In the genomic region with DNA sequence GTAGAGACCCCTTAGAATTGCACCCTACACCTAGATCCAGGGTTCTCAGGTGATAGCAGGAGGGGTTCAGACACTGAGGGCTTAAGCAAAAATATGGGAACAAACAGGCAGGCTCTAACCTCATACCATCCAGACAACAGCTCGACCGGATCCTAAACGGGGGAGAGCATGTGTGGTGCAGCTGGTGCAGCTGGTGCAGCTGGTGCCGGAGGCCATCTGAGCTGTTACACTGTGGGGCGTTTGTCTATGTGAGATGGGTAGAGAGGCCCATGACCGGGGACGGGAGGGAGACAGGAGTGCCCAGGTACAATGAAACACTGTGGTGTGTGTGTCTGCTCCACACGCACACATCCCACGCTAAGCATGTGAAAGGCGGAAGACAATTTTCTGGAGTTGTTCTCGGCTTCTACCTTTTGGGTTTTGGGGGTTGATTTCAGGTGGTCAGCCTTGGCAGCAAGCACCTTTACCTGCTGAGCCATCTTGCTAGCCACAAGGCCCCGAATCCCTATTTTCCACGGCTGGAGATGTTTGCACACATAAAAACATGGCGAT, we compare ENCODE assay signal across 11 mouse cellular contexts. TPM values are rescaled to one million over a fixed set of nuclear protein-coding genes. Genes with fewer than 3 reads are reported as not detected.
DNase-seq lines count a peak whose midpoint lies in the region; ATAC-seq lines count a peak whose summit lies in the region.
"Had no signal": no experiment of that assay in that cellular context is flagged by ENCODE, and none has a peak within 500 bp of the region (broad histone marks: within the 10 kb centered on the region; RNA-seq: fewer than 3 reads in every experiment).

No protein-coding gene starts in this region.

- H3K4me3 ChIP-seq in neural tube, embryonic 11.5 days (ENCODE audit: low read depth, low read length), result no peak overlapping the region
- no peak overlapping the region for H3K4me3 ChIP-seq in forebrain, embryonic 15.5 days
- no peak overlapping the region for H3K4me3 ChIP-seq in midbrain, embryonic 12.5 days
- no peak overlapping the region for H3K4me3 ChIP-seq in kidney, embryonic 16.5 days (ENCODE audit: low read length)
- H3K4me3 ChIP-seq: limb, embryonic 12.5 days; lung, embryonic 15.5 days had no signal

- ATAC-seq in neural tube, embryonic 11.5 days (ENCODE audit: insufficient read depth, low FRiP score, low TSS enrichment), result peak; percentile 32; the same call in 1 of the 2 replicates
- ATAC-seq in forebrain, embryonic 15.5 days (replicated peaks), result peak; percentile 9; the same call in 1 of the 2 replicates
- no peak for ATAC-seq in midbrain, embryonic 12.5 days (ENCODE audit: low FRiP score, low read depth)
- no peak for ATAC-seq in activated CD4-positive, CD25-positive, alpha-beta regulatory T cell, adult 4 months
- no peak for ATAC-seq in kidney, embryonic 16.5 days (ENCODE audit: low FRiP score, low TSS enrichment)

- 73% methylated on average over 14 of the region's 14 CpGs for WGBS in neural tube, embryonic 11.5 days
- WGBS in forebrain, embryonic 15.5 days, result 71% methylated on average over 14 of the region's 14 CpGs
- 73% methylated on average over 14 of the region's 14 CpGs for WGBS in midbrain, embryonic 12.5 days
- 79% methylated on average over 14 of the region's 14 CpGs for whole genome bisulfite sequencing in kidney, embryonic 16.5 days

- H3K4me2 ChIP-seq in neural tube, embryonic 11.5 days (ENCODE audit: low read depth), result no peak overlapping the region
- H3K4me2 ChIP-seq in forebrain, embryonic 15.5 days (replicated peaks), result no peak overlapping the region
- no peak overlapping the region for H3K4me2 ChIP-seq in midbrain, embryonic 12.5 days (replicated peaks)
- no peak overlapping the region for H3K4me2 ChIP-seq in kidney, embryonic 16.5 days (replicated peaks; ENCODE audit: low read depth, low read length)
- H3K4me2 ChIP-seq: limb, embryonic 12.5 days; lung, embryonic 15.5 days had no signal

- H3K9ac ChIP-seq in neural tube, embryonic 11.5 days (ENCODE audit: low read length), result no peak overlapping the region
- H3K9ac ChIP-seq in forebrain, embryonic 15.5 days (replicated peaks), result no peak overlapping the region
- H3K9ac ChIP-seq in midbrain, embryonic 12.5 days (replicated peaks), result no peak overlapping the region
- no peak overlapping the region for H3K9ac ChIP-seq in kidney, embryonic 16.5 days (replicated peaks; ENCODE audit: low read length)
- H3K9ac ChIP-seq: limb, embryonic 12.5 days; lung, embryonic 15.5 days had no signal

- no peaks in the 10 kb centered on the region for H3K9me3 ChIP-seq in neural tube, embryonic 11.5 days (ENCODE audit: control insufficient read depth, low read length)
- H3K9me3 ChIP-seq in forebrain, embryonic 15.5 days, result no peaks in the 10 kb centered on the region
- H3K9me3 ChIP-seq in midbrain, embryonic 12.5 days, result no peaks in the 10 kb centered on the region
- no peaks in the 10 kb centered on the region for H3K9me3 ChIP-seq in kidney, embryonic 16.5 days (ENCODE audit: low read length)
- H3K9me3 ChIP-seq: limb, embryonic 12.5 days; lung, embryonic 15.5 days had no signal

- no peaks in the 10 kb centered on the region for H3K27me3 ChIP-seq in neural tube, embryonic 11.5 days (ENCODE audit: control insufficient read depth, insufficient read depth, low read length)
- H3K27me3 ChIP-seq in forebrain, embryonic 15.5 days, result no peaks in the 10 kb centered on the region
- H3K27me3 ChIP-seq in midbrain, embryonic 12.5 days, result peaks cover 7% of the 10 kb centered on the region; the same call in 1 of the 2 replicates
- H3K27me3 ChIP-seq in kidney, embryonic 16.5 days (ENCODE audit: insufficient read depth, low read length), result peaks cover 7% of the 10 kb centered on the region

- no peaks in the 10 kb centered on the region for H3K36me3 ChIP-seq in neural tube, embryonic 11.5 days (ENCODE audit: control insufficient read depth, insufficient read depth, low read length)
- no peaks in the 10 kb centered on the region for H3K36me3 ChIP-seq in forebrain, embryonic 15.5 days
- peaks cover 11% of the 10 kb centered on the region; the same call in 1 of the 2 replicates for H3K36me3 ChIP-seq in midbrain, embryonic 12.5 days
- 0 out of 2 replicates have a peak, but pooled peaks cover 2% of the 10 kb centered on the region for H3K36me3 ChIP-seq in kidney, embryonic 16.5 days (ENCODE audit: insufficient read depth, low read length)
- H3K36me3 ChIP-seq: lung, embryonic 15.5 days had no signal

- H3K27ac ChIP-seq in neural tube, embryonic 11.5 days (ENCODE audit: low read depth, low read length), result no peak overlapping the region
- H3K27ac ChIP-seq in forebrain, embryonic 15.5 days (replicated peaks), result no peak overlapping the region
- peak overlapping the region; percentile 39; the same call in 1 of the 2 replicates for H3K27ac ChIP-seq in midbrain, embryonic 12.5 days (replicated peaks)
- H3K27ac ChIP-seq in kidney, embryonic 16.5 days (ENCODE audit: low read length), result no peak overlapping the region
- H3K27ac ChIP-seq: limb, embryonic 12.5 days; lung, embryonic 15.5 days had no signal

- peaks cover 9% of the 10 kb centered on the region for H3K4me1 ChIP-seq in neural tube, embryonic 11.5 days (ENCODE audit: control insufficient read depth, insufficient read depth, low read length)
- peaks cover 64% of the 10 kb centered on the region for H3K4me1 ChIP-seq in forebrain, embryonic 15.5 days
- peaks cover 64% of the 10 kb centered on the region for H3K4me1 ChIP-seq in midbrain, embryonic 12.5 days
- peaks cover 23% of the 10 kb centered on the region for H3K4me1 ChIP-seq in kidney, embryonic 16.5 days (ENCODE audit: insufficient read depth, low read length)

- peak; percentile 59 for DNase-seq in neural tube, embryonic 11.5 days (ENCODE audit: low spot score)
- DNase-seq in neural tube, embryonic 10.5 days (ENCODE audit: extremely low spot score, low spot score), result no peak
- peak; percentile 65 for DNase-seq in thymus, postnatal 14 days
- DNase-seq in cerebellum, adult 18-20 months, result no peak
- DNase-seq: right cerebral cortex, postnatal 25 days had no signal

RNA-seq across cellular contexts. Expression of gene Rnasel, which starts 3.0 kb away (rescaled TPM):
- 26.7 and 29.2 TPM in 2 replicates for polyA plus RNA-seq in neural tube, embryonic 11.5 days (2014; fragmentation: Nextera tagmentation; extraction: Ambion mirVana)
- 42.5 and 44.4 TPM in 2 replicates for polyA plus RNA-seq in forebrain, embryonic 15.5 days (2015; fragmentation: Nextera tagmentation; extraction: Ambion mirVana)
- polyA plus RNA-seq in midbrain, embryonic 12.5 days (2016; fragmentation: Nextera tagmentation; extraction: Ambion mirVana), result 42.1 and 42.9 TPM in 2 replicates
- 10 to 100 TPM; 38.6 to 49.7 TPM for polyA plus RNA-seq in activated CD4-positive, CD25-positive, alpha-beta regulatory T cell, adult 4 months (2017; shearing (Covaris generic))
- polyA plus RNA-seq in kidney, embryonic 16.5 days (2015; fragmentation: Nextera tagmentation; extraction: Ambion mirVana), result 10.7 and 12.4 TPM in 2 replicates

RNA-seq across cellular contexts. Expression of gene Rgs16, which starts 6.0 kb away (rescaled TPM):
- 13.0 and 14.1 TPM in 2 replicates for polyA plus RNA-seq in neural tube, embryonic 11.5 days (2014; fragmentation: Nextera tagmentation; extraction: Ambion mirVana)
- 39.2 and 42.1 TPM in 2 replicates for polyA plus RNA-seq in forebrain, embryonic 15.5 days (2015; fragmentation: Nextera tagmentation; extraction: Ambion mirVana)
- 46.3 and 53.3 TPM in 2 replicates for polyA plus RNA-seq in midbrain, embryonic 12.5 days (2016; fragmentation: Nextera tagmentation; extraction: Ambion mirVana)
- 10 to 100 TPM in 1 of 2 experiments, 1 to 10 TPM in 1; 5.6 to 27.5 TPM for polyA plus RNA-seq in activated CD4-positive, CD25-positive, alpha-beta regulatory T cell, adult 4 months (2017; shearing (Covaris generic))
- 4.5 and 5.0 TPM in 2 replicates for polyA plus RNA-seq in kidney, embryonic 16.5 days (2015; fragmentation: Nextera tagmentation; extraction: Ambion mirVana)

Comparison
In these comparisons a context has a peak if more than half of its experiments do, and no peak if none do; other contexts are left out.
1. DNase-seq: peak in neural tube, embryonic 11.5 days (single experiment) and thymus, postnatal 14 days (single experiment); none in neural tube, embryonic 10.5 days (single experiment) and cerebellum, adult 18-20 months (0 of 2).
2. ATAC-seq: peak in neural tube, embryonic 11.5 days (single experiment) and forebrain, embryonic 15.5 days (single experiment); none in midbrain, embryonic 12.5 days (single experiment), activated CD4-positive, CD25-positive, alpha-beta regulatory T cell, adult 4 months (single experiment) and kidney, embryonic 16.5 days (single experiment).